Mouse (Mus musculus): ENCODE results near the gene Kdelr3. TPM values are rescaled to one million over a fixed set of nuclear protein-coding genes. Genes with fewer than 3 reads are reported as not detected.

Gene Kdelr3
- polyA plus RNA-seq, 1 experiment = 65.5 TPM

DNA sequence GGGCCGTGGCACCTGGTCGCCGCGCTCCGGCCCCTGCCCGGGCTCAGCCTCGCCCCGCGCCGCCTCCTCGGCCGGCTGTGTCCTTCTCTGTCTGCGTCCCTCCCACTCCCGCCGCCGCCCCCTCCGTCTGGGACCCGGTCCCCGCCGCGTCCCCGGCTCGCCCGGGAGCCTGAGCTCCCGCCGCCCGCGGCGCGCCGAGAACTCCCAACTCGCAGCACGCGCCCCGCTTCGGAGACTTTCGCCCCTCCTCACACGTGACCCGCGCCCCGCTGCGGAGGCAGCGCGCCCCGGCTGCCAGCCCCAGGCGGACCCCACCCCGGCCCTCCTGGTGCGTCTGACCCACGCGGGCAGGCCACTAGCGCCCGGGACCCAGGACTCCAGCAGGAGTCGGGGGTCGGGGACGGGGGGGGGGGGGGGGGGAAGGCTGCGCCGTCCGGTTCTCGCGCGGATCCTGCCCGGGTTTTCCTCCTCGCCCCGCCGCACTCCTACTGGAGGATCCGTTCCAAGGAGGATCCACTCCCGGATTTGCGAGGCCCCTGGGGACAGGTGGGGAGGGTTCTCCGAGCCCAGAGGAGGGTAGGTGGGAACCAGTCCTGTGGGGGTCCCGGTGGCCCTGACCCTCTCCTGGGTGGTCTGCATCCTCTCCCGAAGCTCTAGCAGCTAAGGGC, 10.5 kb upstream of the Kdelr3 start:
- Histone ChIP-seq H3K27me3 (ENCODE audit: control insufficient read depth, insufficient read depth, insufficient read length) (peaks cover 95% of the 10 kb centered on the region), H3K36me3 (ENCODE audit: control insufficient read depth, insufficient read depth) (no peaks in the 10 kb centered on the region), H3K4me3 (ENCODE audit: insufficient read depth, poor library complexity, severe bottlenecking) (no peak overlapping the region), H3K79me3 (ENCODE audit: low read depth) (no peaks in the 10 kb centered on the region), H3K79me2 (ENCODE audit: control insufficient read depth, insufficient read depth) (no peaks in the 10 kb centered on the region), H3ac (ENCODE audit: control insufficient read depth, insufficient read length, low read depth) (peak overlapping the region; percentile 8)
- peak; percentile 27 for TF ChIP-seq USF1 (IDR thresholded peaks at IDR 0.05; ENCODE audit: low read depth)
- no peak for TF ChIP-seq MYOG (IDR thresholded peaks at IDR 0.05; ENCODE audit: control insufficient read depth, extremely low read depth, insufficient read length)

DNA sequence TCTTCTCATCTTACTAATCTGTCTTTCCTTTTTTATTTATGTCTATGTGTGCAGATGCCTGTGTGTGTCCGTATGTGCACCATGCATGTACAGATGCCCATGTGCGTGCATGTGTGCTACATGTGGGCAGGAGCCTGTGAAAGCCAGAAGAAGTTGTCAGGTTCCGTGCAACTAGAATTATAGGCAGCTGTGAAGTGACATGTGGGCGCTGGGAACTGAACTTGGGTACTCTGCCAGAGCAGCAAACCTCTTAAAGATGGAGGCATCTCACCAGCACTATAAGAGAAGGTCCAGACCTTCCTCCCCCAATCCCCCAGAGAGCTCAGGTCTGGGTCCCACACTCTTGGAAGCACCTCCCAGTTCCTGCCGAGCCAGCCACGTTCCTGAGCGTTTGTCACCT, 9.8 kb upstream of the Kdelr3 start:
- TF ChIP-seq USF1 (IDR thresholded peaks at IDR 0.05; ENCODE audit: low read depth) = no peak
- no peak for TF ChIP-seq MYOD1 (IDR thresholded peaks at IDR 0.05; ENCODE audit: control insufficient read depth, insufficient read length, low read depth)
- TF ChIP-seq CTCF (IDR thresholded peaks at IDR 0.05; ENCODE audit: control insufficient read depth, insufficient read depth, insufficient read length) = no peak
- no peak for TF ChIP-seq MYOG (IDR thresholded peaks at IDR 0.05; ENCODE audit: control insufficient read depth, extremely low read depth, insufficient read length)
- TF ChIP-seq CEBPB (IDR thresholded peaks at IDR 0.05; ENCODE audit: low read depth) = no peak
- no peak for TF ChIP-seq FOSL1 (IDR thresholded peaks at IDR 0.05; ENCODE audit: insufficient read depth, low read length, poor library complexity, severe bottlenecking)
- TF ChIP-seq MAX (IDR thresholded peaks at IDR 0.05) = no peak
- no peaks in the 10 kb centered on the region for H3K36me3 ChIP-seq (ENCODE audit: control insufficient read depth, insufficient read depth)
- H3ac ChIP-seq (ENCODE audit: control insufficient read depth, insufficient read length, low read depth) = no peak overlapping the region
- H3K79me3 ChIP-seq (ENCODE audit: low read depth) = no peaks in the 10 kb centered on the region
- no peaks in the 10 kb centered on the region for H3K79me2 ChIP-seq (ENCODE audit: control insufficient read depth, insufficient read depth)
- H3K27me3 ChIP-seq (ENCODE audit: control insufficient read depth, insufficient read depth, insufficient read length) = peaks cover 95% of the 10 kb centered on the region
- H3K4me3 ChIP-seq (ENCODE audit: insufficient read depth, poor library complexity, severe bottlenecking) = no peak overlapping the region

DNA sequence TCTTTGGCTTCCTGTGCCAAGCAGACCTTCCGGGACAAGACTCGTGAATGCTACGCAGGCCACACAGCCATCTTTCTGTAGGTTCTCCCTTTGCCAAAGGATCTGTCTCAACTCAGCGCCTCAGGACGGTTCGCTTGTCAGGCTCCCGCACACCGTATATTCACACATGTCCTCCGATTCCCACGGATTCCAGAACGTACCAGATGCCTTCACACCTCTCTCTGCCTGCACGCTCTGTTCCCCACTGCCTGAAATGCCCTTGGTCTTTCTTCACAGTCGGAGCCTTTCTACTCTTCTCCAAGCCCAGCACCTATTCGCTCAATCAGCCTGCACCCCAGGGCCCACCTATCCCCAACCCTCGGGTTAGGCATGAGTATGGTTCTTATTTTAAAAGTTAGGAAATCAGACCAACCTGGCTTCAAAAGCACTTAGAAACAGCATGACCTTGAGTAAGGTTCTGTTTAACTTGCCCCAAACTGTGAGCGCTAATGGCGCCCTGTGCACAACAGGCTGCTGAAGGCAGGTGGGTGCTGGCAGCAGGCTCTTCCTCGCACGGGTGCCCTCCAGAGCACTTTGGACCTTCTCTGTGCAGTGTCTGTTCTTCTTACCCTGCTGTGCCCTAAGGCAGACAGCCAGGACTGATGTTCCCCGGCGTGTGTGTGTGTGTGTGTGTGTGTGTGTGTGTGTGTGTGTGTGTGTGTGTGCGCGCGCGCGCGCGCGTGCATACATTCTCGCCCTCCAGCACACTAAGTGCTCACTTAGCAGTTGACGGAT, 9.0 kb upstream of the Kdelr3 start:
- no peak for TF ChIP-seq FOSL1 (IDR thresholded peaks at IDR 0.05; ENCODE audit: insufficient read depth, low read length, poor library complexity, severe bottlenecking)
- no peak for TF ChIP-seq MAX (IDR thresholded peaks at IDR 0.05)
- no peak for TF ChIP-seq CEBPB (IDR thresholded peaks at IDR 0.05; ENCODE audit: low read depth)
- TF ChIP-seq MYOG (IDR thresholded peaks at IDR 0.05; ENCODE audit: control insufficient read depth, extremely low read depth, insufficient read length) = no peak
- TF ChIP-seq USF1 (IDR thresholded peaks at IDR 0.05; ENCODE audit: low read depth) = no peak
- no peak for TF ChIP-seq MYOD1 (IDR thresholded peaks at IDR 0.05; ENCODE audit: control insufficient read depth, insufficient read length, low read depth)
- no peak for TF ChIP-seq CTCF (IDR thresholded peaks at IDR 0.05; ENCODE audit: control insufficient read depth, insufficient read depth, insufficient read length)
- no peaks in the 10 kb centered on the region for H3K36me3 ChIP-seq (ENCODE audit: control insufficient read depth, insufficient read depth)
- no peak overlapping the region for H3ac ChIP-seq (ENCODE audit: control insufficient read depth, insufficient read length, low read depth)
- no peaks in the 10 kb centered on the region for H3K79me3 ChIP-seq (ENCODE audit: low read depth)
- peaks cover 88% of the 10 kb centered on the region for H3K27me3 ChIP-seq (ENCODE audit: control insufficient read depth, insufficient read depth, insufficient read length)
- H3K79me2 ChIP-seq (ENCODE audit: control insufficient read depth, insufficient read depth) = no peaks in the 10 kb centered on the region
- no peak overlapping the region for H3K4me3 ChIP-seq (ENCODE audit: insufficient read depth, poor library complexity, severe bottlenecking)

DNA sequence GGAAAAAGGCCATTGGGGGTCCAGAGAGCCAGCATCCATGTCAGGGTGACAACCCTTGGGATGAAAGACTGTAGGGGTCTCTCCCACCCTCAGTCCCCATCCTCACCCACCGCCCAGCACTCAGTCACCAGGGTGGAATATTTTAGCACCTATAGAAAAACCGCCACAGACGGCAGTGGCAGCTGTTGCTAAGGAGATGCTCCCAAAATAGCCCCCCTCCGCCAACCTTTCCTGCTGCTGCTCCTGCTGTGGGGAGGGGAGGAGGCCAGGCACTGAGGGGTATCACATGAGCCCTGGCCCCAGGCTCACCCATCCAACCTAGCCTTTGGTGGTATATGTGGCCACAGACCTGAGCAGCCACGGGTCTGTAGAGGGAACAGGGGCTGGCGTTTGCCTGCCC, 6.2 kb upstream of the Kdelr3 start:
- peaks cover 60% of the 10 kb centered on the region for H3K27me3 ChIP-seq (ENCODE audit: control insufficient read depth, insufficient read depth, insufficient read length)
- no peak overlapping the region for H3K4me3 ChIP-seq (ENCODE audit: insufficient read depth, poor library complexity, severe bottlenecking)
- H3K79me2 ChIP-seq (ENCODE audit: control insufficient read depth, insufficient read depth) = no peaks in the 10 kb centered on the region
- TF ChIP-seq CEBPB (IDR thresholded peaks at IDR 0.05; ENCODE audit: low read depth) (no peak), USF1 (IDR thresholded peaks at IDR 0.05; ENCODE audit: low read depth) (no peak), FOSL1 (IDR thresholded peaks at IDR 0.05; ENCODE audit: insufficient read depth, low read length, poor library complexity, severe bottlenecking) (no peak), MYOD1 (IDR thresholded peaks at IDR 0.05; ENCODE audit: control insufficient read depth, insufficient read length, low read depth) (no peak), CTCF (IDR thresholded peaks at IDR 0.05; ENCODE audit: control insufficient read depth, insufficient read depth, insufficient read length) (no peak), MYOG (IDR thresholded peaks at IDR 0.05; ENCODE audit: control insufficient read depth, extremely low read depth, insufficient read length) (no peak), MAX (IDR thresholded peaks at IDR 0.05) (no peak)
- no peak overlapping the region for H3ac ChIP-seq (ENCODE audit: control insufficient read depth, insufficient read length, low read depth)
- no peaks in the 10 kb centered on the region for H3K36me3 ChIP-seq (ENCODE audit: control insufficient read depth, insufficient read depth)
- no peaks in the 10 kb centered on the region for H3K79me3 ChIP-seq (ENCODE audit: low read depth)

DNA sequence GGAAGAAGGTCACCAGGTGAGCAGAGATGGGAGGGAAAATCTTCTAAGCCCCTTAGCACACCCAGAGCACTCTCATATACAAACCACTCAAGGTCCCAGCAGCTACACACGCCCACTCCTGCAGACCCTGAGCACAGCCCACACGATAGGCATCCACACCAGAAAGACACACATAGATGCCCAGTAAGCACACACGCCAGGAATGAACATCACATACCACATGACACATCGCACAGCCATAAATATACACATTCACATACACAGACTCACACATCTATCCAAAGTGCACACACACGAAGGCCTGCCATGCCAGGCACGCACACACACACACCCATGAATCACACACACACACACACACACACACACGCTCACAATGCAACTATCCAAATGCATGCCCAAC, 5.8 kb upstream of the Kdelr3 start:
- Histone ChIP-seq H3K79me3 (ENCODE audit: low read depth) (no peaks in the 10 kb centered on the region), H3K27me3 (ENCODE audit: control insufficient read depth, insufficient read depth, insufficient read length) (peaks cover 56% of the 10 kb centered on the region), H3ac (ENCODE audit: control insufficient read depth, insufficient read length, low read depth) (no peak overlapping the region), H3K79me2 (ENCODE audit: control insufficient read depth, insufficient read depth) (no peaks in the 10 kb centered on the region), H3K36me3 (ENCODE audit: control insufficient read depth, insufficient read depth) (no peaks in the 10 kb centered on the region), H3K4me3 (ENCODE audit: insufficient read depth, poor library complexity, severe bottlenecking) (no peak overlapping the region)
- TF ChIP-seq MAX (IDR thresholded peaks at IDR 0.05) (no peak), CTCF (IDR thresholded peaks at IDR 0.05; ENCODE audit: control insufficient read depth, insufficient read depth, insufficient read length) (no peak), MYOD1 (IDR thresholded peaks at IDR 0.05; ENCODE audit: control insufficient read depth, insufficient read length, low read depth) (no peak), FOSL1 (IDR thresholded peaks at IDR 0.05; ENCODE audit: insufficient read depth, low read length, poor library complexity, severe bottlenecking) (no peak), CEBPB (IDR thresholded peaks at IDR 0.05; ENCODE audit: low read depth) (no peak), MYOG (IDR thresholded peaks at IDR 0.05; ENCODE audit: control insufficient read depth, extremely low read depth, insufficient read length) (no peak), USF1 (IDR thresholded peaks at IDR 0.05; ENCODE audit: low read depth) (no peak)

Data from C2C12 (cell line).